Comparison of ENCODE assay signal across 18 mouse cellular contexts in the genomic region with DNA sequence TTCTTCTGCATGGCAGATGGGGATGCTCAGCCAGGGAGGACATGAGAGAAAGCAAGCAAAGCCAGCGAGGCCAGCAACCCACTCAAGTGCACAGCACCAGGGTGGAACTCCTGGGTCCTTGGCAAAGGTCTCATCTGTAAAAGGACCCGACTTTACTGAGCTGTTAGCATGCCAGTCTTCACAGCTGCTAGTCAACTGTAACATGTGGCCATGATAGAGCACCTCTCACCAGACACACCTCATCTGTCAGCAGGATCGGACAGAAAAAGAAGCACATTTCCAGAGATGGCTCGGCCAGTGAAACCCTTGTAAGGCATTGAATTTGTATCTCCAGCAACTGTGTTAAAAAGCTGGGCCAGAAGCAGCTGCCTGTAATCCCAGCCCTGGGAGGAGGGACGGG.
DNase-seq lines count a peak whose midpoint lies in the region; ATAC-seq and TF ChIP-seq lines count a peak whose summit lies in the region.
"Had no signal": no experiment of that assay in that cellular context is flagged by ENCODE, and none has a peak within 500 bp of the region (broad histone marks: within the 10 kb centered on the region; RNA-seq: fewer than 3 reads in every experiment).

No protein-coding gene starts in this region.

- ATAC-seq in heart, embryonic 11.5 days (replicated peaks; ENCODE audit: insufficient number of reproducible peaks, low FRiP score, low TSS enrichment) = no peak
- ATAC-seq in kidney, embryonic 14.5 days (ENCODE audit: low FRiP score, low TSS enrichment) = no peak; the same call in 1 of the 2 replicates
- ATAC-seq in midbrain, embryonic 15.5 days (replicated peaks) = no peak
- ATAC-seq in midbrain, postnatal 0 days (ENCODE audit: low FRiP score) = no peak
- ATAC-seq in neural tube, embryonic 15.5 days (ENCODE audit: low FRiP score) = no peak
- ATAC-seq: lung, postnatal 0 days; Patski had no signal

- 0 out of 2 replicates have a peak overlapping the region, but pooled peaks have one; percentile 43 for H3K27ac ChIP-seq in heart, embryonic 11.5 days (ENCODE audit: low read depth, low read length)
- 0 out of 2 replicates have a peak overlapping the region, but pooled peaks have one; percentile 13 for H3K27ac ChIP-seq in kidney, embryonic 14.5 days (ENCODE audit: low read depth, low read length)
- H3K27ac ChIP-seq in midbrain, embryonic 15.5 days = 0 out of 2 replicates have a peak overlapping the region, but pooled peaks have one; percentile 5
- H3K27ac ChIP-seq in midbrain, postnatal 0 days (ENCODE audit: low read depth, low read length) = no peak overlapping the region
- H3K27ac ChIP-seq in neural tube, embryonic 15.5 days (replicated peaks) = peak overlapping the region; percentile 28; the same call in 1 of the 2 replicates
- H3K27ac ChIP-seq: left cerebral cortex, adult 2 months had no signal

- no peak overlapping the region for H3K4me2 ChIP-seq in heart, embryonic 11.5 days
- no peak overlapping the region for H3K4me2 ChIP-seq in kidney, embryonic 14.5 days (replicated peaks; ENCODE audit: low read depth, low read length)
- H3K4me2 ChIP-seq in midbrain, embryonic 15.5 days = no peak overlapping the region
- H3K4me2 ChIP-seq in midbrain, postnatal 0 days (ENCODE audit: low read depth, low read length, poor library complexity, severe bottlenecking) = no peak overlapping the region
- no peak overlapping the region for H3K4me2 ChIP-seq in neural tube, embryonic 15.5 days

- no peak for DNase-seq in heart, postnatal 10 days
- DNase-seq in kidney, postnatal 4 days = no peak
- DNase-seq in midbrain, postnatal 0 days (ENCODE audit: low spot score) = no peak
- DNase-seq in ovary, adult 18-20 months (ENCODE audit: low spot score) = no peak
- DNase-seq: B cell, adult 2 months; gastrocnemius, postnatal 10 days; kidney, adult 2 months; liver; right cerebral cortex, postnatal 25 days; thymus, adult 18-20 months had no signal

- TF ChIP-seq CTCF in midbrain, postnatal 0 days (IDR thresholded peaks at IDR 0.05) = no peak

- WGBS in heart, embryonic 11.5 days (ENCODE audit: insufficient replicate concordance) = 34% methylated on average over 5 of the region's 5 CpGs
- 58% methylated on average over 5 of the region's 5 CpGs for WGBS in kidney, embryonic 14.5 days
- 89% methylated on average over 5 of the region's 5 CpGs for WGBS in midbrain, embryonic 15.5 days
- 82% methylated on average over 5 of the region's 5 CpGs for WGBS in midbrain, postnatal 0 days
- 80% methylated on average over 5 of the region's 5 CpGs for WGBS in neural tube, embryonic 15.5 days

- no peaks in the 10 kb centered on the region for H3K27me3 ChIP-seq in heart, embryonic 11.5 days (ENCODE audit: control insufficient read depth, insufficient read depth, low read length)
- no peaks in the 10 kb centered on the region for H3K27me3 ChIP-seq in kidney, embryonic 14.5 days (ENCODE audit: control insufficient read depth, insufficient read depth, low read length)
- no peaks in the 10 kb centered on the region for H3K27me3 ChIP-seq in midbrain, embryonic 15.5 days (replicated peaks)
- H3K27me3 ChIP-seq in midbrain, postnatal 0 days (ENCODE audit: insufficient read depth, low read length) = no peaks in the 10 kb centered on the region
- H3K27me3 ChIP-seq in neural tube, embryonic 15.5 days (replicated peaks) = no peaks in the 10 kb centered on the region
- H3K27me3 ChIP-seq: Patski had no signal

- no peak overlapping the region for H3K4me3 ChIP-seq in heart, embryonic 11.5 days (ENCODE audit: low read depth, low read length)
- H3K4me3 ChIP-seq in kidney, embryonic 14.5 days (ENCODE audit: low read length) = no peak overlapping the region
- no peak overlapping the region for H3K4me3 ChIP-seq in midbrain, embryonic 15.5 days
- no peak overlapping the region for H3K4me3 ChIP-seq in midbrain, postnatal 0 days (ENCODE audit: low read depth, low read length)
- H3K4me3 ChIP-seq in neural tube, embryonic 15.5 days (replicated peaks) = no peak overlapping the region
- H3K4me3 ChIP-seq: erythroblast, embryonic 14.5 days; left cerebral cortex, adult 2 months had no signal

- no peak overlapping the region for H3K9ac ChIP-seq in heart, embryonic 11.5 days (ENCODE audit: low read depth, low read length)
- no peak overlapping the region for H3K9ac ChIP-seq in kidney, embryonic 14.5 days (ENCODE audit: low read depth, low read length)
- H3K9ac ChIP-seq in midbrain, embryonic 15.5 days = no peak overlapping the region
- H3K9ac ChIP-seq in midbrain, postnatal 0 days (replicated peaks; ENCODE audit: low read length, poor library complexity, severe bottlenecking) = no peak overlapping the region
- H3K9ac ChIP-seq in neural tube, embryonic 15.5 days (replicated peaks) = no peak overlapping the region

- intact Hi-C loops in heart, postnatal 10 days (cut with DNase I) = no loop called here

- peaks cover 23% of the 10 kb centered on the region for H3K4me1 ChIP-seq in heart, embryonic 11.5 days (ENCODE audit: control insufficient read depth, insufficient read depth, low read length)
- peaks cover 6% of the 10 kb centered on the region; the same call in 1 of the 2 replicates for H3K4me1 ChIP-seq in kidney, embryonic 14.5 days (ENCODE audit: control insufficient read depth, insufficient read depth, low read length)
- H3K4me1 ChIP-seq in midbrain, embryonic 15.5 days = peaks cover 2% of the 10 kb centered on the region; the same call in 1 of the 2 replicates
- H3K4me1 ChIP-seq in midbrain, postnatal 0 days (ENCODE audit: insufficient read depth, low read length) = no peaks in the 10 kb centered on the region
- H3K4me1 ChIP-seq in neural tube, embryonic 15.5 days = peaks cover 6% of the 10 kb centered on the region

- H3K36me3 ChIP-seq in heart, embryonic 11.5 days (ENCODE audit: control insufficient read depth, insufficient read depth, low read length) = no peaks in the 10 kb centered on the region
- no peaks in the 10 kb centered on the region for H3K36me3 ChIP-seq in kidney, embryonic 14.5 days (ENCODE audit: control insufficient read depth, insufficient read depth, low read length)
- no peaks in the 10 kb centered on the region for H3K36me3 ChIP-seq in midbrain, embryonic 15.5 days (replicated peaks)
- H3K36me3 ChIP-seq in midbrain, postnatal 0 days (ENCODE audit: insufficient read depth, low read length) = no peaks in the 10 kb centered on the region
- H3K36me3 ChIP-seq in neural tube, embryonic 15.5 days = no peaks in the 10 kb centered on the region

- no peaks in the 10 kb centered on the region for H3K9me3 ChIP-seq in heart, embryonic 11.5 days (replicated peaks; ENCODE audit: control insufficient read depth, low read length)
- no peaks in the 10 kb centered on the region for H3K9me3 ChIP-seq in kidney, embryonic 14.5 days (ENCODE audit: control insufficient read depth, low read length)
- H3K9me3 ChIP-seq in midbrain, embryonic 15.5 days = no peaks in the 10 kb centered on the region
- no peaks in the 10 kb centered on the region for H3K9me3 ChIP-seq in midbrain, postnatal 0 days (ENCODE audit: low read length)
- no peaks in the 10 kb centered on the region for H3K9me3 ChIP-seq in neural tube, embryonic 15.5 days (replicated peaks)
